Mouse (Mus musculus) erythroblast, embryonic 14.5 days (primary cell): ENCODE results near the gene Dhx37.

ENCODE experiments used
- GATA1 ChIP-seq: IDR thresholded peaks from 2 replicates; pipeline ENCODE4 v1.6.1; 2012; ENCODE audit warnings: low read length, inconsistent platforms, mixed read lengths
- TAL1 ChIP-seq: IDR thresholded peaks from 3 replicates; pipeline ENCODE4 v1.6.1; 2012; ENCODE audit warnings: low read length, inconsistent platforms, mixed read lengths

- TF ChIP-seq GATA1: no peak
- no peak for TF ChIP-seq TAL1
Measured at GRCm38 (mm10) chr5:125405546-125406248, 28.2 kb downstream of the Dhx37 start.
